Mouse (Mus musculus) lung, postnatal 36 days (tissue): Measurements from ENCODE around the gene Sbno2.

ENCODE experiments used
- DNase-seq: peaks from one replicate; pipeline ENCODE4 v3.0.0; 2022; ENCODE audit warnings: mixed read lengths

Sbno2 gene

GRCm38 (mm10) chr10:80141786-80142529, 36.6 kb upstream of the Sbno2 start:
- DNase-seq: peak; percentile 99

DNA sequence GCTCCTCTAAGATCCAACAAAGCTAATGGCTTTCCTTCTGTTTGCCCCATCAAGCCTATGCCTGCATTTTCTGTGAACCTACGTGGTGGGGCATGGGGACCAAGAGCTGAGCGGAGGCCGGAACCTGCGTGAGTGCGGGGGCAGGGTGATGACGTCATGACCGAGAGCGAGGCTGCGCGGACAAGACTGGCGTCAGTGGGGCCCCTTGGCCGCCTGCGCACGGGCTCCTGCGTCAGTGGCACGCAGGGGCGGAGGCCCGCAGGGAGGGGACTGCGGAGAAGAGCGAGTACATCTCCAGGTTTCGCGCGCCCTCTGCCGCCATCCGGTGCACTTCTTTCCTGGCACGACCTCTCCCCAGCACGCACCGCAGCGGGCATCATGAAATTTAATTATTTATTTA, 35.9 kb upstream of the Sbno2 start:
- peak; percentile 98 for DNase-seq

GRCm38 (mm10) chr10:80140666-80141035, 35.3 kb upstream of the Sbno2 start, which contains the start of gene Cbarp:
TSS of gene Cbarp (minus strand) at chr10:80140835.
- no peak for DNase-seq

- no peak for DNase-seq
Measured at GRCm38 (mm10) chr10:80139975-80140665, 34.7 kb upstream of the Sbno2 start.

GRCm38 (mm10) chr10:80139439-80139775, 34.0 kb upstream of the Sbno2 start:
- DNase-seq: no peak

- no peak for DNase-seq
Measured at GRCm38 (mm10) chr10:80138553-80139438, 33.4 kb upstream of the Sbno2 start, which contains the start of gene Atp5d. TSS of gene Atp5d (plus strand) at chr10:80138632.

- DNase-seq: no peak
Measured at GRCm38 (mm10) chr10:80137626-80138552, 32.5 kb upstream of the Sbno2 start.

GRCm38 (mm10) chr10:80136952-80137625, 31.7 kb upstream of the Sbno2 start:
- DNase-seq: peak; percentile 69

DNA sequence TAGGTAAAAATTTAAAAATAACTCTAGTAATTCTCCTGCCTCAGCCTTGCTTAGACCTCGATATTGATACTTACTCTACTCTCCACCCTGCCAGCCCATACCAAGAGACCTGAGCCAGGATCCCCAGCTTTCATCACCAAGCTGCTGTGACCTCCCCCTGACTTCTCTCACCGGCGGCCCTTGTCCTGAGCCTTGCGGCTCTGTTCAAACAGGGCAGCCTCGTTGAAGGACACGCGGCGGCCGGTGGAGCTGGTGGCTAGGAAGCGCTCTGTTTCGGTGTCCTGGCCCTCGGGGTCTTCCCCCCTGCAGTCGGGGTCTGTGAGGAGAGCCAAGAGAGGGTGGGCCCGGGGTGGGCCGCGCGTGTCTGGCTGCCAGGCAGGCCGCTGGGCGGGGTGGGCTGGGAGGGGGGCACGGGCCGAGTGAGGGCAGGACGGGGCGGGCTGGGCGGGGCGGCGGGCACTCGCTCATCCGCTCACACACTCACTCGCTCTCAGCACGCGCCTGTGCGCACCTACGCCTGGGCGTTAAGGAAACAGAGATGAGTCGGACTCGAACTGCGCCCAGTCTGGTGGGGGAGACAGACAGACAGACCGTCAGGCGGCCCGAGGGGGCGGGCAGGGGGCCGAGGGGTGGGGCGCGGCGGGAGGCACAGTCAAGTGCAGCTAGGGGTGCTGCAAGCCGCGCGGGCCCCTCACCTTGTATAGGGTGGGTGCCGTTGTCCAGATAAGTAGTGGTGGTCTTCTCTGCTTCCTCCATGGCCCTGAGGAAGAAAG, 31.0 kb upstream of the Sbno2 start:
- no peak for DNase-seq

- DNase-seq: no peak
Measured at GRCm38 (mm10) chr10:80135641-80136040, 30.3 kb upstream of the Sbno2 start.

GRCm38 (mm10) chr10:80135161-80135560, 29.8 kb upstream of the Sbno2 start:
- DNase-seq: no peak

GRCm38 (mm10) chr10:80134421-80134820, 29.1 kb upstream of the Sbno2 start:
- DNase-seq: no peak

GRCm38 (mm10) chr10:80133226-80133849, 28.0 kb upstream of the Sbno2 start:
- no peak for DNase-seq

- DNase-seq: no peak
Measured at GRCm38 (mm10) chr10:80131952-80132350, 26.6 kb upstream of the Sbno2 start.

DNA sequence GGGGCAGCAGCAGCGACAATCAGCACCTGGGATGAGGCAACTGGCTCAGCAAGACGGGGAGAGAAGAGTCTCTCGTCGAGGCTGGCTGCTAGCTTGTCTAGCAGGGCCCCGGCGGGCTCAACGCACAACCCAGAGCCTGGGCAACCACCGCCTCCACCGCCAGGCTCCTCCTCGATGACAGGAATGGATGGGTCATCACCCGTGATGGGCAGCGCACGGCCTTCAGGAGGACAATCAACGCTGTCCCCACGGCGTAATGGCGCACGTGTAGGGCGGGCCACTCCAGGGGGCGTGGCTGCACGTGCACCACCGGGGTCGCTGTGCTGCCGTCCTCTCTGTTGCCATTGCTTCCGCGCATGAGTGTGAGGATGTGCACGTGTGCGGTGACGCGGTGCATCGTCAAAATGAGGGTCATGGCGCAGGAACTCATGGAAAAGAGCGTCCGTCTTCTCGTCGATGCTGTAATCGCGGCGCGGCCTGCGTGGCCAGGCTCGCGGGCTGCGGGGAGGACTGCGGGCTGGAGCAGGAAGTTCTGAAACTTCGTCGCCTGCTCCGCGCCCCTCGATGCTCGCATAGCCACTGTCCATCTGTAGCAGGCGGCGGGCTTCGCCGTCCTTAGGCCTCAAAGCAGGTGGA, 26.1 kb upstream of the Sbno2 start:
- no peak for DNase-seq

DNA sequence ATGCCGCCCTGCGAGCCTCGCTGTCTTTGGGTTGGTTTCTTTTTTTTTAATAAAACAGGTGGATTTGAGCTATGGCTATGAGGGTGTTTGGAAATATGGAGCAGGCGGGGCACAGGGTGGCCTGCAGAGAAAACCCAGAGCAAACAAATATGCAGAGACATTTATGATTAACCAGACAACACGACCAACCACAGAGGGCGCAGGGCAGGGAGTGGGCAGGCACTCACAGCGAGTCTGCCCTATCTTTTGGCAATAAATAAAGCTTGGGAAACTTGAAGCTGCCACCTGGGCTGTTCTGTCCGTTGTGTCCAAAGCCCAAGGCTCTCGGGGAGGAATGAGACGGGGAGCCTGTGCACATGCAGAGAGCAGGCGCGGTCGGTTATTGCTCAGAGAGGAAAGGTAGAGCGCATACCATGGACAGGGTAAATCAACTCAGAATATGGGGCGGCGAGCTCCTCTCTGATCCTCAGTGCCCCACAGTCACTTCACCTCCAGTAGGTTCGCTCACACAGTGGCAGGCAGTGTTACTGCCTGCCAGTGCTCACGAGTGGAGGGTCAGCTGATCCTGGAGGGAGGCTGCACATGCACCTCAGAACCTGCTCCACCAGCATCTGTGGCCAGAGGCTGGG, 25.1 kb upstream of the Sbno2 start:
- DNase-seq: no peak

DNA sequence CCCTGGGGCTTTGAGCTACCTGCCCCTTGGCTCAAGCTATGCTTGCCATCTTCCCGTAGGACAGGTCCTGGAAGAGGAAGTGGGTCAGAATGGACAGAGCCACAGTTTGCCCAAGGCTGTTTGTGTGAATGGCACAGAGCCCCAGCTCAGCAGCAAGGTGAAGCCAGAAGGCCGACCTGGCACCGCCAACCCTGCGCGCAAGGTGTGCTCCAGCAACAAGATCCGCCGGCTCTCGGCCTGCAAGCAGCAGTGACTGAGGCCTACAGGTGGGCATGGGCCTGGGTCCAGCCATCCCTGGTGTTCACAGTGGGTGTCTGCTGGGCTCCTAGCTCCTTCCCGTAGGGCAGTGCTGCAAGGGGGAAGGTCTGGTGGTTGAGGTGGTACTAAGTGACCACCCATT, 24.5 kb upstream of the Sbno2 start:
- DNase-seq: no peak

DNA sequence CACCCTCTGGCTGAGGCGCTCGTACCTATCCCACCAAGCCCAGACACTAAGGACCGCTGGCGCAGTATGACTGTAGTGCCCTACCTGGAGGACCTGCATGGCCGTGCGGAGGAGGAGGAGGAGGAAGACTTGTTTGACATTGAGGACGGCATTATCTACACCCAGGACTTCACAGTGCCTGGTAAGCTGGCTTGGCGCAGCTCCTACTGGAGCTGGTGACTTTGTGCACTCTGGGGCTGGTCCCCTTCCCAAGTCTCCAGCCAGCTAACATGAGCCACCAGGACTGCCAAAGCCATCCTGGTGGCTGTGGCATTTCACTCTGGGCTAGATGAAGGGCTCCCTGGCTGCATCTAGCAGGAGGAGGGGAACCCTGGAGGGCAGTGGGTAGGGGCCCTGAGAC, 22.5 kb upstream of the Sbno2 start:
- DNase-seq: no peak

DNA sequence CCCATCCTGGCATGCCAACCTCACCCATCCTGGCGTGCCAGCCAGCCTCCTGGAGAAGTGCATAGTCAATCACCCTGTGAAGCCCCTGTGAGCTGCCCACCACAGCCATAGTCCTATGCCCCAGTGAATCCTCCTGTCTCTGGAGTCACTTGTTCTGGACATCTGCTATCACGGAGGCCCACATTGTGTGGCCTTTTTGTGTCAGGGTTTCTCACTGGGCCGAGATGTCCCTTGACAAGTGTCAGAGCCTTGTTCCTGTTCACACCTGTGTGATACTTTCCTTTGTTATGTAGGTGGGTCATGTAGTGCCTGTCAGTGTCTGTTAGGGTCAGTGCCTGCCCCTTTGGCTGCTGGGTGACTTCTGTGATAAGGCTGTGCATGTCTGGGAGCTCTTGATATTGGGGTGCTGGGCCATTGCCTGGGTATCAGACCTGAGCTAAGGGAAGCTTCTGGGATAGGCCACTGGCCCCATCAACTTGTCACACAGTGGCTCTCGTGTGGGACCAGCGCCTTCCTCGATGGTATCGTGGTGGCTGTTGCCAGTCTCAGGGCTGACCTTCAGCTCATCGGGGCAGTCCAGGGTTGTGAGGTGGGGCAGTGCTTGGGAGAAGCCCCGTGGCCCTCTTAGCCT, 18.7 kb upstream of the Sbno2 start:
- no peak for DNase-seq
